Mouse (Mus musculus) bone marrow, adult 2 months (tissue): ENCODE measurements around the gene Gpsm1. TPM values are rescaled to one million over a fixed set of nuclear protein-coding genes. Genes with fewer than 3 reads are reported as not detected.
A peak's percentile ranks its signal among the peaks of the same experiment; 100 is the strongest.

Experiments
- H3K27ac ChIP-seq: fragments of 200-500 bp; 2 replicates; pipeline ENCODE4 v1.5.1; 2012; ENCODE audit warnings: low read depth, mild to moderate bottlenecking, control low read depth, inconsistent platforms, low read length; ENCODE audit not compliant: control insufficient read depth, poor library complexity, insufficient read depth
- H3K4me1 ChIP-seq: fragments of 200-500 bp; 2 replicates; pipeline ENCODE4 v1.6.1; 2011; ENCODE audit warnings: low read length; ENCODE audit not compliant: control insufficient read depth, insufficient read depth
- H3K4me3 ChIP-seq: fragments of 200-500 bp; replicated peaks from 2 replicates; pipeline ENCODE3; 2011; ENCODE audit warnings: mild to moderate bottlenecking, low read depth, low read length, control low read depth; ENCODE audit not compliant: control insufficient read depth
- CTCF ChIP-seq: fragments of 200-500 bp; IDR thresholded peaks from 2 replicates; pipeline ENCODE4 v1.5.1; 2011; ENCODE audit warnings: low read length, control low read depth; ENCODE audit not compliant: control insufficient read depth, insufficient read depth
- POLR2A ChIP-seq: fragments of 200-500 bp; IDR thresholded peaks from 2 replicates; pipeline ENCODE4 v1.6.1; 2011; ENCODE audit warnings: low read depth, mild to moderate bottlenecking, control low read depth, low read length, borderline replicate concordance; ENCODE audit not compliant: control insufficient read depth
- WGBS: fragments of 180-500 bp; shearing (Covaris S2); methylation state at CpG from one replicate; pipeline ENCODE4 v1.1.7; 2018; 5-methylcytosine and 5-hydroxymethylcytosine counted together
- polyA plus RNA-seq: library from polyadenylated mRNA; stranded (reverse); fragments of >200 nt; gene quantifications from 2 replicates; pipeline ENCODE4 v1.2.4, GENCODE M21; 2011; ENCODE audit warnings: low replicate concordance; ENCODE audit not compliant: missing spikeins, insufficient read depth, insufficient read length

The Gpsm1 gene
- polyA plus RNA-seq, 1 experiment = 10.0 TPM

GRCm38 (mm10) chr2:26353066-26353980 is 38.0 kb downstream of the Gpsm1 start:
- Histone ChIP-seq H3K27ac (no peak overlapping the region), H3K4me1 (peaks cover 4% of the 10 kb centered on the region), H3K4me3 (no peak overlapping the region)
- 71% methylated on average over 11 of the region's 11 CpGs for WGBS
- TF ChIP-seq POLR2A = no peak
- no peak for TF ChIP-seq CTCF

GRCm38 (mm10) chr2:26354401-26354800 is 39.1 kb downstream of the Gpsm1 start:
- TF ChIP-seq POLR2A = no peak
- no peak for TF ChIP-seq CTCF
- Histone ChIP-seq H3K4me3 (no peak overlapping the region), H3K27ac (no peak overlapping the region), H3K4me1 (peaks cover 4% of the 10 kb centered on the region)
- 87% methylated on average over 4 of the region's 4 CpGs for WGBS

GRCm38 (mm10) chr2:26356231-26356630 is 40.9 kb downstream of the Gpsm1 start:
- Histone ChIP-seq H3K4me3 (no peak overlapping the region), H3K4me1 (peaks cover 1% of the 10 kb centered on the region), H3K27ac (no peak overlapping the region)
- TF ChIP-seq POLR2A (no peak), CTCF (no peak)
- 81% methylated on average over 4 of the region's 4 CpGs for WGBS

- Histone ChIP-seq H3K4me3 (no peak overlapping the region), H3K27ac (no peak overlapping the region; the same call in 1 of the 2 replicates), H3K4me1 (no peaks in the 10 kb centered on the region; the same call in 1 of the 2 replicates)
- TF ChIP-seq CTCF (no peak), POLR2A (no peak)
- 45% methylated on average over 7 of the region's 7 CpGs for WGBS
Observed at GRCm38 (mm10) chr2:26356678-26357077, 41.4 kb downstream of the Gpsm1 start.

- Histone ChIP-seq H3K4me1 (no peaks in the 10 kb centered on the region; the same call in 1 of the 2 replicates), H3K27ac (no peak overlapping the region), H3K4me3 (no peak overlapping the region)
- 88% methylated on average over 15 of the region's 15 CpGs for WGBS
- no peak for TF ChIP-seq CTCF
Observed at GRCm38 (mm10) chr2:26357484-26357883, 42.2 kb downstream of the Gpsm1 start.

GRCm38 (mm10) chr2:26358667-26359320 is 43.5 kb downstream of the Gpsm1 start:
- H3K4me1 ChIP-seq = no peaks in the 10 kb centered on the region; the same call in 1 of the 2 replicates
- WGBS = 80% methylated on average over 13 of the region's 13 CpGs
- no peak overlapping the region for H3K4me3 ChIP-seq
- H3K27ac ChIP-seq = no peak overlapping the region
- TF ChIP-seq POLR2A (no peak), CTCF (no peak)

GRCm38 (mm10) chr2:26359983-26360382 is 44.7 kb downstream of the Gpsm1 start:
- WGBS = 8% methylated on average over 6 of the region's 6 CpGs
- peak overlapping the region; percentile 77 for H3K4me3 ChIP-seq
- peak; percentile 51; the same call in 1 of the 2 replicates for TF ChIP-seq POLR2A
- TF ChIP-seq CTCF = no peak
- no peaks in the 10 kb centered on the region; the same call in 1 of the 2 replicates for H3K4me1 ChIP-seq
- H3K27ac ChIP-seq = peak overlapping the region; percentile 53

GRCm38 (mm10) chr2:26360772-26361171 is 45.5 kb downstream of the Gpsm1 start, which contains the start of gene Card9:
Card9 (minus strand) TSS chr2:26360918.
- Histone ChIP-seq H3K4me3 (peak within 1 kb of the TSS; percentile 77), H3K4me1 (no peaks in the 10 kb centered on the region; the same call in 1 of the 2 replicates), H3K27ac (peak within 1 kb of the TSS; percentile 53)
- no peak for TF ChIP-seq CTCF
- no peak for TF ChIP-seq POLR2A
- 19% methylated on average over 3 of the region's 3 CpGs for WGBS

GRCm38 (mm10) chr2:26362991-26363390 is 47.7 kb downstream of the Gpsm1 start:
- H3K4me1 ChIP-seq = no peaks in the 10 kb centered on the region
- 86% methylated on average over 5 of the region's 5 CpGs for WGBS
- no peak overlapping the region for H3K27ac ChIP-seq
- no peak overlapping the region for H3K4me3 ChIP-seq
- no peak for TF ChIP-seq CTCF
- no peak for TF ChIP-seq POLR2A
